Mouse (Mus musculus): ENCODE data around the gene Fbxl21. TPM values are rescaled to one million over a fixed set of nuclear protein-coding genes. Genes with fewer than 3 reads are reported as not detected.

Gene Fbxl21
- total RNA-seq, 2 experiments from 2014 or later: 6.8 to 7.3 TPM

DNA sequence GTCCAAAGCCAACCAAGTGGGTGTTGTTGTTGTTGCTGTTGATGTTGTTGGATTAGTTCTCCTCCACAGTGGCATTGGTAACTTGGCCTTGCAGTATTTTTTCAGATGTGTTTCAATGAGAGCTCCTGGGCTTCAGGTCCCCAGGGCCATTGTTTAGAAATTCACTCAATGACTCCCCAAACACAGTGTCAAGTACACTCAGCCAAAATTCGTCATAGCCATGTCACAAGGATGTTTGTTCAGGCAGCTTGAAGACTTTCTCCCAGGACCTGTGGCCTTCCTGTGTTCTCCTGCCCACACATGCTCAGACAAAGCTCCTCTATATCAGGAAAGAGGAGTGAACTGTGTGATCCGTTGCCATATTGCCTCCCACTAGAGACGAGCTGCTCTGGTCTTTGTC is 63.8 kb downstream of the Fbxl21 start:
- Histone ChIP-seq H3K4me3 (no peak overlapping the region), H3K27ac (no peak overlapping the region)
- no peak for DNase-seq (ENCODE audit: extremely low spot score in 1 of 2, low spot score in 2 of 2)
- no peak for TF ChIP-seq CTCF (IDR thresholded peaks at IDR 0.05)
- intact Hi-C loops (cut with DNase I): no loop called here

Other genes with a start within 250 kb of the Fbxl21 start
- gene Cxcl14, start 225.9 kb upstream of the Fbxl21 start, total RNA-seq (2021): 100 to 1,000 TPM; 135 to 143 TPM
- not detected for gene Gm3045, start 95.9 kb upstream of the Fbxl21 start, total RNA-seq (2021)
- gene Slc25a48, start 84.1 kb upstream of the Fbxl21 start, total RNA-seq (2021): not detected
- not detected for gene Il9, start 40.2 kb upstream of the Fbxl21 start, total RNA-seq (2021)
- gene Lect2, start 26.0 kb downstream of the Fbxl21 start, total RNA-seq (2021): not detected
- 1 to 10 TPM; 3.8 to 5.1 TPM for gene Tgfbi, start 87.1 kb downstream of the Fbxl21 start, total RNA-seq (2021)
- 10 to 100 TPM; 20.6 to 24.3 TPM for gene Smad5, start 180.5 kb downstream of the Fbxl21 start, total RNA-seq (2021)
- gene Gm45623, start 231.4 kb downstream of the Fbxl21 start, total RNA-seq (2021): 1 to 10 TPM; 8.1 to 10.0 TPM

Data from left cerebral cortex, adult 2 months (tissue).